ENCODE assay signal across 17 mouse cellular contexts in the genomic region with DNA sequence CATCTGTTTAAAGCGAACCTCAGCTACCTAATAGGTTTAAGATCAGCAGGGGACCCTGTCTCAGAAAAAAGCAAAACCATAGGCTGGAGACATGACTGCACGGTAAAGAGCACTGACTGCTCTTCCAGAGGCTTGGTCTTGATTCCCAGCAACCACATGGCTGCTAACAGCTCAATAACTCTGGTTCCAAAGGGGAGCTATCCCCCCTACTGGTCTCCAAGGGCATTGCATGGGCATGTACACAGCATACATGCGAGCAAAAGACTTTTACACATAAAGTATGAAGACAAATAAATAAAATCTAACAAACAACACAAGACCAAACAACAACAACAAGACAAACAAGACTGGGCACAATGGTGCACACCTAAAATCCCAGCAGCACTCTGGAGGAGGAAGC. TPM values are rescaled to one million over a fixed set of nuclear protein-coding genes. Genes with fewer than 3 reads are reported as not detected.
DNase-seq lines count a peak whose midpoint lies in the region; TF ChIP-seq lines count a peak whose summit lies in the region.
"Had no signal": no experiment of that assay in that cellular context is flagged by ENCODE, and none has a peak within 500 bp of the region (broad histone marks: within the 10 kb centered on the region; RNA-seq: fewer than 3 reads in every experiment).

No protein-coding gene starts in this region.

- no peak for DNase-seq in layer of hippocampus, adult 2 months (ENCODE audit: low spot score in 2 of 2)
- no peak for DNase-seq in layer of hippocampus, adult 8-10 months (ENCODE audit: low spot score in 2 of 2)
- DNase-seq in 3T3-L1 (ENCODE audit: low read depth, low spot score) (peak; percentile 16), adipocyte (ENCODE audit: low spot score) (no peak)
- DNase-seq in B cell, adult 2 months, result peak; percentile 31 to 36
- no peak for DNase-seq in brain, embryonic 14.5 days (ENCODE audit: low read depth)
- DNase-seq in left cerebral cortex, adult 11 months (ENCODE audit: low spot score), result no peak
- DNase-seq: cerebellum, postnatal 36 days; heart, postnatal 4 days; kidney, postnatal 10 days; right cerebral cortex, postnatal 4 days had no signal

- H3K4me3 ChIP-seq in layer of hippocampus, adult 2 months, result no peak overlapping the region
- H3K4me3 ChIP-seq: liver, embryonic 15.5 days; midbrain, embryonic 13.5 days had no signal

- TF ChIP-seq CTCF in layer of hippocampus, adult 2 months (conservative IDR thresholded peaks at IDR 0.05), result peak; percentile 56
- peak; percentile 37; the same call in 1 of the 2 replicates for TF ChIP-seq CTCF in brain, embryonic 14.5 days (IDR thresholded peaks at IDR 0.05; ENCODE audit: borderline replicate concordance, extremely low read depth, insufficient read depth, insufficient read length)

- no peak overlapping the region for H3K27ac ChIP-seq in layer of hippocampus, adult 2 months
- H3K27ac ChIP-seq: liver, embryonic 15.5 days; midbrain, embryonic 13.5 days had no signal

- no peak for TF ChIP-seq POLR2A in brain, embryonic 14.5 days (IDR thresholded peaks at IDR 0.05; ENCODE audit: borderline replicate concordance, extremely low read depth, insufficient read depth, insufficient read length, poor library complexity, severe bottlenecking)

RNA-seq across cellular contexts. Expression of a gene that starts 36.5 kb away (rescaled TPM):
- total RNA-seq in layer of hippocampus, adult 2 months (2021), result 10 to 100 TPM; 72.4 to 77.3 TPM
- 10 to 100 TPM; 65.0 to 71.6 (median 68.6) TPM for total RNA-seq in layer of hippocampus, adult 8-10 months (2022)
- 38.7 and 49.7 TPM in 2 replicates for polyA plus RNA-seq in brain, embryonic 14.5 days (2012; rRNA removed)

RNA-seq across cellular contexts. Expression of a gene that starts 43.9 kb away (rescaled TPM):
- total RNA-seq in layer of hippocampus, adult 2 months (2021), result not detected
- total RNA-seq in layer of hippocampus, adult 8-10 months (2022), result not detected
- polyA plus RNA-seq in brain, embryonic 14.5 days (2012; rRNA removed), result not detected in 2 replicates
- total RNA-seq: heart, postnatal 4 days; left cerebral cortex, adult 18-20 months; neutrophil, adult 5-6 weeks had no signal
- polyA plus RNA-seq: frontal cortex, adult 2 months; liver, embryonic 15.5 days; midbrain, embryonic 13.5 days; testis, adult 2 months had no signal

RNA-seq across cellular contexts. Expression of a gene that starts 58.4 kb away (rescaled TPM):
- 1 to 10 TPM; 1.9 to 2.4 TPM for total RNA-seq in layer of hippocampus, adult 2 months (2021)
- total RNA-seq in layer of hippocampus, adult 8-10 months (2022), result 1 to 10 TPM; 1.3 to 3.0 (median 2.4) TPM
- 0.67 and 1.2 TPM in 2 replicates for polyA plus RNA-seq in brain, embryonic 14.5 days (2012; rRNA removed)

Comparison
In these comparisons a context has a peak if more than half of its experiments do, and no peak if none do; other contexts are left out.
1. DNase-seq: peak in 3T3-L1 (single experiment) and B cell, adult 2 months (2 of 2); none in layer of hippocampus, adult 2 months (0 of 2), layer of hippocampus, adult 8-10 months (0 of 2), brain, embryonic 14.5 days (single experiment), left cerebral cortex, adult 11 months (single experiment) and adipocyte (single experiment).